Comparison of ENCODE assay signal across 15 mouse cellular contexts in the genomic region with DNA sequence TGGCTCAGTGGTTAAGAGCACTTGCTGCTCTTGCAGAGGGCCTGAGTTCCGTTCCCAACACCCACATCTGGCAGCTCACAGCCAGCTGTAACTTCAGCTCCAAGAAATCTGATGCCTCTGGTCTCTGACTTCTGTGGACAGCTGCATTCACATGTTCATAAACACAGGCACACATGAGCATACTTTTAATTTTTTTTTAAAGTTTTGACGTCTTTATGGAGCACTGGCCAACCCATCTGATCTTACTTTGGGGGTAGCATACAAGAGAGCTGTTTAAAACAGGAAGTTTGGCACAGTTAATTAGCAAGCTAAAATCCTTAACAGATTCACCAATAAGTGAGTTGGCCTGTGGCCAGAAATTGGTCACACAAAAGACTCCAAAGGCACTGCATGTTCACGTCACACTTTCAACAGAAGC.
DNase-seq lines count a peak whose midpoint lies in the region; ATAC-seq and TF ChIP-seq lines count a peak whose summit lies in the region.
"Had no signal": no experiment of that assay in that cellular context is flagged by ENCODE, and none has a peak within 500 bp of the region (broad histone marks: within the 10 kb centered on the region; RNA-seq: fewer than 3 reads in every experiment).

No protein-coding gene starts in this region.

- ATAC-seq in hindbrain, postnatal 0 days, result no peak
- no peak for ATAC-seq in hindbrain, embryonic 12.5 days (ENCODE audit: low FRiP score)
- no peak for ATAC-seq in kidney, embryonic 14.5 days (ENCODE audit: low FRiP score, low TSS enrichment)
- ATAC-seq: liver, postnatal 0 days had no signal

- TF ChIP-seq CTCF in hindbrain, postnatal 0 days (IDR thresholded peaks at IDR 0.05; ENCODE audit: low read depth), result no peak
- no peak for TF ChIP-seq CTCF in thymus, adult 2 months (IDR thresholded peaks at IDR 0.05; ENCODE audit: borderline replicate concordance, control insufficient read depth, extremely low read depth, insufficient read depth, low read length, poor library complexity)

- no peak overlapping the region for H3K4me2 ChIP-seq in hindbrain, postnatal 0 days (ENCODE audit: low read depth, low read length)
- no peak overlapping the region for H3K4me2 ChIP-seq in hindbrain, embryonic 12.5 days (replicated peaks)
- H3K4me2 ChIP-seq in kidney, embryonic 14.5 days (replicated peaks; ENCODE audit: low read depth, low read length), result no peak overlapping the region

- no peaks in the 10 kb centered on the region for H3K36me3 ChIP-seq in hindbrain, postnatal 0 days (ENCODE audit: insufficient read depth, low read length)
- no peaks in the 10 kb centered on the region for H3K36me3 ChIP-seq in hindbrain, embryonic 12.5 days
- H3K36me3 ChIP-seq in thymus, adult 2 months (ENCODE audit: control insufficient read depth, insufficient read depth, low read length), result no peaks in the 10 kb centered on the region
- no peaks in the 10 kb centered on the region for H3K36me3 ChIP-seq in kidney, embryonic 14.5 days (ENCODE audit: control insufficient read depth, insufficient read depth, low read length)
- H3K36me3 ChIP-seq: heart, embryonic 13.5 days; hindbrain, embryonic 15.5 days; neural tube, embryonic 15.5 days had no signal

- H3K27me3 ChIP-seq in hindbrain, postnatal 0 days (ENCODE audit: insufficient read depth, low read length), result no peaks in the 10 kb centered on the region
- H3K27me3 ChIP-seq in hindbrain, embryonic 12.5 days, result no peaks in the 10 kb centered on the region
- H3K27me3 ChIP-seq in thymus, adult 2 months (ENCODE audit: control insufficient read depth, insufficient read depth, low read length), result no peaks in the 10 kb centered on the region
- no peaks in the 10 kb centered on the region for H3K27me3 ChIP-seq in kidney, embryonic 14.5 days (ENCODE audit: control insufficient read depth, insufficient read depth, low read length)
- H3K27me3 ChIP-seq: heart, embryonic 13.5 days; hindbrain, embryonic 15.5 days; neural tube, embryonic 15.5 days had no signal

- no peak overlapping the region for H3K9ac ChIP-seq in hindbrain, postnatal 0 days (replicated peaks; ENCODE audit: low read length)
- no peak overlapping the region for H3K9ac ChIP-seq in hindbrain, embryonic 12.5 days
- H3K9ac ChIP-seq in kidney, embryonic 14.5 days (ENCODE audit: low read depth, low read length), result no peak overlapping the region
- H3K9ac ChIP-seq: heart, embryonic 13.5 days; hindbrain, embryonic 15.5 days; liver, postnatal 0 days; neural tube, embryonic 15.5 days had no signal

- H3K4me3 ChIP-seq in hindbrain, postnatal 0 days (ENCODE audit: low read length), result no peak overlapping the region
- no peak overlapping the region for H3K4me3 ChIP-seq in hindbrain, embryonic 12.5 days
- no peak overlapping the region for H3K4me3 ChIP-seq in thymus, adult 2 months (ENCODE audit: control insufficient read depth, insufficient read depth, low read length)
- H3K4me3 ChIP-seq in kidney, embryonic 14.5 days (ENCODE audit: low read length), result no peak overlapping the region
- H3K4me3 ChIP-seq: hindbrain, embryonic 15.5 days; neural tube, embryonic 15.5 days had no signal

- WGBS in hindbrain, postnatal 0 days, result 59% methylated on average over 3 of the region's 3 CpGs
- WGBS in hindbrain, embryonic 12.5 days, result 72% methylated on average over 3 of the region's 3 CpGs
- WGBS in thymus, adult 2 months, result 69% methylated on average over 3 of the region's 3 CpGs
- 60% methylated on average over 3 of the region's 3 CpGs for WGBS in kidney, embryonic 14.5 days

- TF ChIP-seq POLR2A in thymus, adult 2 months (IDR thresholded peaks at IDR 0.05; ENCODE audit: control insufficient read depth, extremely low read depth, insufficient read depth, low read length, poor library complexity), result no peak

- H3K4me1 ChIP-seq in hindbrain, postnatal 0 days (ENCODE audit: insufficient read depth, low read length), result 0 out of 2 replicates have a peak, but pooled peaks cover 2% of the 10 kb centered on the region
- H3K4me1 ChIP-seq in hindbrain, embryonic 12.5 days, result peaks cover 9% of the 10 kb centered on the region; the same call in 1 of the 2 replicates
- peaks cover 59% of the 10 kb centered on the region for H3K4me1 ChIP-seq in thymus, adult 2 months (replicated peaks; ENCODE audit: control insufficient read depth, insufficient read depth, low read length)
- peaks cover 13% of the 10 kb centered on the region; the same call in 1 of the 2 replicates for H3K4me1 ChIP-seq in kidney, embryonic 14.5 days (ENCODE audit: control insufficient read depth, insufficient read depth, low read length)

- no peaks in the 10 kb centered on the region for H3K9me3 ChIP-seq in hindbrain, postnatal 0 days (ENCODE audit: low read length)
- H3K9me3 ChIP-seq in hindbrain, embryonic 12.5 days (replicated peaks), result no peaks in the 10 kb centered on the region
- no peaks in the 10 kb centered on the region for H3K9me3 ChIP-seq in kidney, embryonic 14.5 days (ENCODE audit: control insufficient read depth, low read length)
- H3K9me3 ChIP-seq: heart, embryonic 13.5 days; hindbrain, embryonic 15.5 days; neural tube, embryonic 15.5 days had no signal

- peak; percentile 41 for DNase-seq in hindbrain, postnatal 0 days (ENCODE audit: low spot score)
- DNase-seq in thymus, adult 2 months, result no peak
- no peak for DNase-seq in thymus, postnatal 10 days (ENCODE audit: low spot score in 2 of 2)
- peak; percentile 61 for DNase-seq in layer of hippocampus, adult 9-11 months
- DNase-seq in thymus, postnatal 4 days, result no peak
- no peak for DNase-seq in cerebellum, adult 8-10 months
- DNase-seq: adrenal gland, postnatal 36 days; cerebellum, adult 2 months; liver, postnatal 0 days had no signal

- H3K27ac ChIP-seq in hindbrain, postnatal 0 days, result no peak overlapping the region
- H3K27ac ChIP-seq in hindbrain, embryonic 12.5 days, result no peak overlapping the region
- peak overlapping the region; percentile 80 for H3K27ac ChIP-seq in thymus, adult 2 months (ENCODE audit: control insufficient read depth, insufficient read depth, low read length)
- H3K27ac ChIP-seq in kidney, embryonic 14.5 days (ENCODE audit: low read depth, low read length), result no peak overlapping the region
- H3K27ac ChIP-seq: heart, embryonic 13.5 days; kidney, postnatal 0 days; neural tube, embryonic 15.5 days had no signal

Comparison
In these comparisons a context has a peak if more than half of its experiments do, and no peak if none do; other contexts are left out.
1. DNase-seq: peak in hindbrain, postnatal 0 days (single experiment) and layer of hippocampus, adult 9-11 months (single experiment); none in thymus, adult 2 months (single experiment), thymus, postnatal 10 days (0 of 2), thymus, postnatal 4 days (single experiment) and cerebellum, adult 8-10 months (single experiment).